In genomic region chr8:127589291-127589690, GRCm38 (mm10) we compare ENCODE assay signal across 8 mouse cellular contexts.
A peak's percentile ranks its signal among the peaks of the same experiment; 100 is the strongest.
DNase-seq lines count a peak whose midpoint lies in the region; ATAC-seq and TF ChIP-seq lines count a peak whose summit lies in the region.

No protein-coding gene starts in this region.

- TF ChIP-seq CTCF in small intestine, adult 2 months (IDR thresholded peaks at IDR 0.05; ENCODE audit: extremely low read depth, insufficient read length, insufficient replicate concordance, low read depth, low read length), result peak; percentile 75; the same call in 1 of the 2 replicates

- H3K36me3 ChIP-seq in small intestine, adult 2 months (ENCODE audit: control insufficient read depth, insufficient read depth, low read length), result no peaks in the 10 kb centered on the region

- WGBS in small intestine, adult 2 months, result 23% methylated on average over 4 of the region's 4 CpGs

- no peak overlapping the region for H3K4me3 ChIP-seq in small intestine, adult 2 months (ENCODE audit: low read depth, low read length)

- no peaks in the 10 kb centered on the region for H3K4me1 ChIP-seq in small intestine, adult 2 months (ENCODE audit: control insufficient read depth, insufficient read depth, insufficient read length, low read length)

- no peak for TF ChIP-seq POLR2A in small intestine, adult 2 months (IDR thresholded peaks at IDR 0.05; ENCODE audit: low read depth, low read length)

- no peaks in the 10 kb centered on the region for H3K27me3 ChIP-seq in small intestine, adult 2 months (ENCODE audit: control insufficient read depth, insufficient read depth, low read length)

- peak; percentile 33 for DNase-seq in ovary, postnatal 14 days (ENCODE audit: low spot score)
- DNase-seq in ovary, adult 18-20 months (ENCODE audit: low spot score), result no peak
- DNase-seq in T-cell, adult 2 months (ENCODE audit: low spot score), result peak; percentile 49
- DNase-seq in cerebellum, adult 8-10 months, result peak; percentile 20
- peak; percentile 54 to 72 for DNase-seq in heart, postnatal 10 days
- peak; percentile 49 to 55 for DNase-seq in lung, adult 18-20 months

- ATAC-seq in frontal cortex, adult (ENCODE audit: low TSS enrichment), result no peak

- intact Hi-C loops in heart, postnatal 10 days (cut with DNase I), result loop anchor here (2.0 to 10.0 kb wide), 4 partner anchors 152 to 906 kb away; partner anchors contain the start of gene Nrp1

- H3K27ac ChIP-seq in small intestine, adult 2 months (ENCODE audit: insufficient read depth, low read depth, low read length), result no peak overlapping the region
